Mouse (Mus musculus) spleen, adult 2 months (tissue): ENCODE data around the gene Gm10318.

Experiments used
- CTCF ChIP-seq: fragments of 200-500 bp; IDR thresholded peaks from 2 replicates; pipeline ENCODE4 v1.5.1; 2011; ENCODE audit warnings: mild to moderate bottlenecking, inconsistent platforms; ENCODE audit not compliant: insufficient read depth, insufficient read length, insufficient replicate concordance; ENCODE audit errors: extremely low read depth
- POLR2A ChIP-seq: fragments of 200-500 bp; IDR thresholded peaks from 2 replicates; pipeline ENCODE4 v1.6.1; 2011; ENCODE audit warnings: low read depth, low read length, inconsistent platforms

GRCm38 (mm10) chr10:77867546-77867945, 14.9 kb downstream of the Gm10318 start:
- no peak for TF ChIP-seq POLR2A
- no peak for TF ChIP-seq CTCF
